Mouse (Mus musculus) C2C12 (cell line): ENCODE results near the gene Atp5mpl. TPM values are rescaled to one million over a fixed set of nuclear protein-coding genes. Genes with fewer than 3 reads are reported as not detected.
A peak's percentile ranks its signal among the peaks of the same experiment; 100 is the strongest.

Experiments
- H3K27me3 ChIP-seq: one replicate; pipeline ENCODE4 v1.6.1; 2011; ENCODE audit not compliant: control insufficient read depth, insufficient read depth, insufficient read length
- H3K36me3 ChIP-seq: one replicate; pipeline ENCODE4 v1.6.1; 2011; ENCODE audit not compliant: control insufficient read depth, insufficient read depth
- H3K4me3 ChIP-seq: one replicate; pipeline ENCODE4 v1.5.1; 2011; ENCODE audit warnings: mild to moderate bottlenecking, control low read depth; ENCODE audit not compliant: poor library complexity, insufficient read depth, severe bottlenecking
- H3K79me2 ChIP-seq: one replicate; pipeline ENCODE4 v1.6.1; 2011; ENCODE audit not compliant: control insufficient read depth, insufficient read depth
- H3K79me3 ChIP-seq: one replicate; pipeline ENCODE4 v1.6.1; 2011; ENCODE audit warnings: low read depth, control low read depth
- H3ac ChIP-seq: one replicate; pipeline ENCODE3; 2011; ENCODE audit warnings: low read depth; ENCODE audit not compliant: control insufficient read depth, insufficient read length
- CEBPB ChIP-seq: IDR thresholded peaks from one replicate; pipeline ENCODE4 v1.6.1; 2011; ENCODE audit warnings: low read depth, mild to moderate bottlenecking, control low read depth, moderate library complexity
- CTCF ChIP-seq: IDR thresholded peaks from one replicate; pipeline ENCODE4 v1.5.1; 2011; ENCODE audit not compliant: control insufficient read depth, insufficient read depth, insufficient read length
- FOSL1 ChIP-seq: IDR thresholded peaks from one replicate; pipeline ENCODE4 v1.8.0; 2011; ENCODE audit warnings: mild to moderate bottlenecking, low read length; ENCODE audit not compliant: poor library complexity, insufficient read depth, severe bottlenecking
- MAX ChIP-seq: IDR thresholded peaks from one replicate; pipeline ENCODE4 v1.6.1; 2011; ENCODE audit warnings: mild to moderate bottlenecking, control low read depth
- MYOD1 ChIP-seq: IDR thresholded peaks from one replicate; pipeline ENCODE4 v1.6.1; 2011; ENCODE audit warnings: low read depth; ENCODE audit not compliant: control insufficient read depth, insufficient read length
- MYOG ChIP-seq: IDR thresholded peaks from one replicate; pipeline ENCODE4 v1.6.1; 2011; ENCODE audit not compliant: control insufficient read depth, insufficient read length; ENCODE audit errors: extremely low read depth
- USF1 ChIP-seq: IDR thresholded peaks from one replicate; pipeline ENCODE4 v1.6.1; 2011; ENCODE audit warnings: low read depth, mild to moderate bottlenecking, control low read depth, moderate library complexity
- long read RNA-seq, 2 experiments: library from polyadenylated mRNA; unstranded; transcript quantifications; one replicate each; pipeline ENCODE4 v2.0.0; 2019 to 2020
- polyA plus RNA-seq: library from polyadenylated mRNA; unstranded; fragments of >200 nt; fragmentation: generic; extraction: Trizol; gene quantifications from one replicate; pipeline ENCODE4 v1.2.1, GENCODE M21; 2012; ENCODE audit warnings: missing spikeins

The Atp5mpl gene
- 608 TPM for polyA plus RNA-seq
- long read RNA-seq, experiment 1, transcript Atp5mpl-201 (4 exons, 366 nt): major isoform, 83 of 86 reads
- long read RNA-seq, experiment 1, partial matches to known transcripts: 1 of 86 reads
- long read RNA-seq, experiment 1, other reads (novel, unspliced or antisense): 1 of 86 reads
- long read RNA-seq, experiment 2, transcript Atp5mpl-201 (4 exons, 366 nt): major isoform, 18 of 18 reads
- long read RNA-seq, experiment 2, partial matches to known transcripts: 0 of 18 reads
- long read RNA-seq, experiment 2, other reads (novel, unspliced or antisense): 0 of 18 reads

GRCm38 (mm10) chr12:111966683-111967173 is at the start of gene Atp5mpl:
TSS of gene Atp5mpl (minus strand) at chr12:111966977.
- H3K27me3 ChIP-seq: no peaks in the 10 kb centered on the region
- no peak for TF ChIP-seq USF1
- TF ChIP-seq MAX: peak; percentile 51
- peak; percentile 45 for TF ChIP-seq CEBPB
- peak; percentile 87 for TF ChIP-seq CTCF
- H3K36me3 ChIP-seq: peaks cover 13% of the 10 kb centered on the region
- H3K4me3 ChIP-seq: peak within 1 kb of the TSS; percentile 61
- peaks cover 32% of the 10 kb centered on the region for H3K79me3 ChIP-seq
- peaks cover 42% of the 10 kb centered on the region for H3K79me2 ChIP-seq
- peak within 1 kb of the TSS; percentile 59 for H3ac ChIP-seq

- H3K27me3 ChIP-seq: no peaks in the 10 kb centered on the region
- H3K4me3 ChIP-seq: no peak overlapping the region
- no peak for TF ChIP-seq FOSL1
- TF ChIP-seq CTCF: no peak
- TF ChIP-seq MAX: no peak
- no peak for TF ChIP-seq USF1
- no peak for TF ChIP-seq MYOD1
- TF ChIP-seq MYOG: no peak
- TF ChIP-seq CEBPB: no peak
- no peaks in the 10 kb centered on the region for H3K79me2 ChIP-seq
- no peaks in the 10 kb centered on the region for H3K79me3 ChIP-seq
- no peak overlapping the region for H3ac ChIP-seq
- no peaks in the 10 kb centered on the region for H3K36me3 ChIP-seq
Observed at GRCm38 (mm10) chr12:112016346-112016745, 49.6 kb upstream of the Atp5mpl start.

GRCm38 (mm10) chr12:112013271-112013801 is 46.6 kb upstream of the Atp5mpl start:
- Histone ChIP-seq H3K4me3 (no peak overlapping the region), H3K79me3 (no peaks in the 10 kb centered on the region), H3K79me2 (no peaks in the 10 kb centered on the region), H3K36me3 (no peaks in the 10 kb centered on the region), H3K27me3 (no peaks in the 10 kb centered on the region), H3ac (no peak overlapping the region)
- TF ChIP-seq MAX: no peak
- no peak for TF ChIP-seq MYOD1
- TF ChIP-seq CTCF: no peak
- TF ChIP-seq USF1: no peak
- TF ChIP-seq MYOG: no peak
- no peak for TF ChIP-seq FOSL1
- no peak for TF ChIP-seq CEBPB

GRCm38 (mm10) chr12:112012511-112013270 is 45.9 kb upstream of the Atp5mpl start:
- H3K27me3 ChIP-seq: no peaks in the 10 kb centered on the region
- H3K79me2 ChIP-seq: no peaks in the 10 kb centered on the region
- no peak overlapping the region for H3ac ChIP-seq
- H3K79me3 ChIP-seq: no peaks in the 10 kb centered on the region
- TF ChIP-seq MYOG (no peak), CEBPB (no peak), CTCF (no peak), MAX (no peak), MYOD1 (no peak), FOSL1 (no peak), USF1 (no peak)
- no peaks in the 10 kb centered on the region for H3K36me3 ChIP-seq
- no peak overlapping the region for H3K4me3 ChIP-seq

GRCm38 (mm10) chr12:112001223-112001622 is 34.4 kb upstream of the Atp5mpl start:
- Histone ChIP-seq H3K79me2 (no peaks in the 10 kb centered on the region), H3K36me3 (no peaks in the 10 kb centered on the region), H3K4me3 (no peak overlapping the region), H3K27me3 (no peaks in the 10 kb centered on the region), H3K79me3 (no peaks in the 10 kb centered on the region), H3ac (no peak overlapping the region)
- TF ChIP-seq CEBPB (no peak), FOSL1 (no peak), CTCF (no peak), USF1 (no peak), MYOD1 (no peak), MAX (no peak), MYOG (no peak)
